Mouse (Mus musculus) liver, embryonic 14.5 days (tissue): Measurements from ENCODE around the gene Enox1.

ENCODE experiments used
- CTCF ChIP-seq: IDR thresholded peaks from 2 replicates; pipeline ENCODE4 v1.5.1; 2016; ENCODE audit warnings: antibody characterized with exemption, low read depth, control low read depth
- EP300 ChIP-seq: IDR thresholded peaks from 2 replicates; pipeline ENCODE4 v1.6.1; 2016; ENCODE audit warnings: antibody characterized with exemption, low read depth

GRCm38 (mm10) chr14:77581616-77582015, 425.1 kb downstream of the Enox1 start:
- TF ChIP-seq EP300 (no peak), CTCF (no peak)
